In genomic region chr12:112858581-112859336, GRCm38 (mm10) we compare ENCODE assay signal across 35 mouse cellular contexts. TPM values are rescaled to one million over a fixed set of nuclear protein-coding genes. Genes with fewer than 3 reads are reported as not detected.
DNase-seq lines count a peak whose midpoint lies in the region; ATAC-seq and TF ChIP-seq lines count a peak whose summit lies in the region.
"Had no signal": no experiment of that assay in that cellular context is flagged by ENCODE, and none has a peak within 500 bp of the region (broad histone marks: within the 10 kb centered on the region; RNA-seq: fewer than 3 reads in every experiment).

No protein-coding gene starts in this region.

- H3K27ac ChIP-seq in heart, embryonic 11.5 days (ENCODE audit: low read depth, low read length), result no peak overlapping the region
- peak overlapping the region; percentile 93 for H3K27ac ChIP-seq in spleen, adult 2 months (ENCODE audit: insufficient read depth, low read length)
- peak overlapping the region; percentile 57 for H3K27ac ChIP-seq in CH12.LX (ENCODE audit: insufficient read depth, low read depth)
- no peak overlapping the region; the same call in 1 of the 2 replicates for H3K27ac ChIP-seq in small intestine, adult 2 months (ENCODE audit: insufficient read depth, low read depth, low read length)
- H3K27ac ChIP-seq: gastrocnemius, adult 2 months; heart, adult 2 months; heart, embryonic 13.5 days; hindbrain, embryonic 13.5 days; kidney, embryonic 15.5 days; limb, embryonic 13.5 days; lung, embryonic 15.5 days; midbrain, embryonic 13.5 days; neural tube, embryonic 15.5 days had no signal

- WGBS in heart, embryonic 11.5 days (ENCODE audit: insufficient replicate concordance), result 76% methylated on average over 9 of the region's 9 CpGs
- WGBS in spleen, adult 2 months, result 80% methylated on average over 9 of the region's 9 CpGs
- 84% methylated on average over 9 of the region's 9 CpGs for WGBS in small intestine, adult 2 months

- no peaks in the 10 kb centered on the region for H3K9me3 ChIP-seq in heart, embryonic 11.5 days (replicated peaks; ENCODE audit: control insufficient read depth, low read length)
- H3K9me3 ChIP-seq in CH12.LX (replicated peaks; ENCODE audit: low read length), result no peaks in the 10 kb centered on the region
- H3K9me3 ChIP-seq: G1E; heart, embryonic 13.5 days; hindbrain, embryonic 13.5 days; kidney, embryonic 15.5 days; limb, embryonic 13.5 days; lung, embryonic 15.5 days; midbrain, embryonic 13.5 days; neural tube, embryonic 15.5 days had no signal

- in situ Hi-C loops in CH12.LX (cut with MboI; ENCODE audit: low pct_ligation_motif_present, low pct_unique_long_range_greater_than_20kb, low sequenced_read_pairs), result loop anchor here (10.0 kb wide), 1 partner anchor 204 kb away; no protein-coding TSS in a partner anchor

- peaks cover 2% of the 10 kb centered on the region; the same call in 1 of the 2 replicates for H3K4me1 ChIP-seq in heart, embryonic 11.5 days (ENCODE audit: control insufficient read depth, insufficient read depth, low read length)
- H3K4me1 ChIP-seq in spleen, adult 2 months (ENCODE audit: control insufficient read depth, insufficient read depth, insufficient read length), result peaks cover 58% of the 10 kb centered on the region
- H3K4me1 ChIP-seq in CH12.LX (ENCODE audit: control insufficient read depth in 1 of 2, insufficient read depth in 2 of 2), result peaks cover 23 to 48% of the 10 kb centered on the region in 2 experiments
- H3K4me1 ChIP-seq in small intestine, adult 2 months (ENCODE audit: control insufficient read depth, insufficient read depth, insufficient read length, low read length), result 0 out of 2 replicates have a peak, but pooled peaks cover 2% of the 10 kb centered on the region
- H3K4me1 ChIP-seq: hindbrain, embryonic 13.5 days; limb, embryonic 13.5 days; lung, embryonic 15.5 days; midbrain, embryonic 13.5 days; neural tube, embryonic 15.5 days had no signal

- dilution Hi-C loops in CH12.LX (cut with MboI; ENCODE audit: extremely low pct_ligation_motif_present, extremely low pct_unique_long_range_greater_than_20kb, low sequenced_read_pairs), result no loop called here

- no peak for TF ChIP-seq EP300 in CH12.LX (IDR thresholded peaks at IDR 0.05; ENCODE audit: low read length)

- H3K4me3 ChIP-seq in heart, embryonic 11.5 days (ENCODE audit: low read depth, low read length), result no peak overlapping the region
- H3K4me3 ChIP-seq in spleen, adult 2 months (ENCODE audit: extremely low read depth, insufficient read depth, insufficient read length), result peak overlapping the region; percentile 11; the same call in 1 of the 2 replicates
- H3K4me3 ChIP-seq in CH12.LX (replicated peaks in 1 of 3; ENCODE audit: low read depth in 2 of 3, low read length in 2 of 3, poor library complexity in 1 of 3), result peak overlapping the region; percentile 80 to 99 (median 94)
- peak overlapping the region; percentile 18 for H3K4me3 ChIP-seq in small intestine, adult 2 months (ENCODE audit: low read depth, low read length)
- H3K4me3 ChIP-seq: gastrocnemius, adult 2 months; heart, adult 2 months; heart, embryonic 13.5 days; hindbrain, embryonic 13.5 days; kidney, embryonic 15.5 days; limb, embryonic 13.5 days; lung, embryonic 15.5 days; midbrain, embryonic 13.5 days; neural tube, embryonic 15.5 days had no signal

- TF ChIP-seq RAD21 in CH12.LX (IDR thresholded peaks at IDR 0.05; ENCODE audit: low read depth, low read length), result no peak

- H3K9ac ChIP-seq in heart, embryonic 11.5 days (ENCODE audit: low read depth, low read length), result no peak overlapping the region
- H3K9ac ChIP-seq in CH12.LX (ENCODE audit: insufficient read depth, low read depth), result peak overlapping the region; percentile 95
- H3K9ac ChIP-seq: heart, embryonic 13.5 days; hindbrain, embryonic 13.5 days; kidney, embryonic 15.5 days; limb, embryonic 13.5 days; lung, embryonic 15.5 days; midbrain, embryonic 13.5 days; neural tube, embryonic 15.5 days had no signal

- H3K27me3 ChIP-seq in heart, embryonic 11.5 days (ENCODE audit: control insufficient read depth, insufficient read depth, low read length), result no peaks in the 10 kb centered on the region
- no peaks in the 10 kb centered on the region for H3K27me3 ChIP-seq in spleen, adult 2 months (ENCODE audit: control insufficient read depth, insufficient read depth, low read length)
- H3K27me3 ChIP-seq in CH12.LX (replicated peaks), result no peaks in the 10 kb centered on the region
- no peaks in the 10 kb centered on the region for H3K27me3 ChIP-seq in small intestine, adult 2 months (ENCODE audit: control insufficient read depth, insufficient read depth, low read length)
- H3K27me3 ChIP-seq: heart, embryonic 13.5 days; hindbrain, embryonic 13.5 days; kidney, embryonic 15.5 days; limb, embryonic 13.5 days; lung, embryonic 15.5 days; midbrain, embryonic 13.5 days; neural tube, embryonic 15.5 days; Patski had no signal

- ATAC-seq in heart, embryonic 11.5 days (replicated peaks; ENCODE audit: insufficient number of reproducible peaks, low FRiP score, low TSS enrichment), result no peak
- ATAC-seq: forebrain, embryonic 16.5 days; midbrain, embryonic 13.5 days; Patski had no signal

- DNase-seq in heart, adult 11 months, result peak; percentile 85
- DNase-seq in spleen, adult 2 months (ENCODE audit: low read depth in 1 of 2, low spot score in 2 of 2), result no peak
- no peak for DNase-seq in spleen, postnatal 36 days (ENCODE audit: low spot score in 2 of 2)
- DNase-seq in CH12.LX (ENCODE audit: extremely low read depth), result no peak
- no peak for DNase-seq in yolk sac, embryonic 10.5 days (ENCODE audit: low spot score)
- no peak for DNase-seq in adrenal gland, postnatal 36 days
- DNase-seq: adrenal gland, postnatal 10 days; cerebellum, adult 11 months; cerebellum, adult 9-10 months; cerebellum, postnatal 36 days; gastrocnemius, adult 2 months; gastrocnemius, postnatal 36 days; heart, adult 2 months; heart, postnatal 36 days; kidney, adult 11 months; kidney, postnatal 36 days; retina, postnatal 1 day; right cerebral cortex, postnatal 25 days; spleen, adult 18-20 months had no signal

- no peak overlapping the region for H3K4me2 ChIP-seq in heart, embryonic 11.5 days
- peak overlapping the region; percentile 73 for H3K4me2 ChIP-seq in CH12.LX (ENCODE audit: insufficient read depth, low read depth, poor library complexity, severe bottlenecking)
- H3K4me2 ChIP-seq: heart, embryonic 13.5 days; hindbrain, embryonic 13.5 days; kidney, embryonic 15.5 days; limb, embryonic 13.5 days; liver, embryonic 11.5 days; lung, embryonic 15.5 days; midbrain, embryonic 13.5 days; neural tube, embryonic 15.5 days had no signal

- no peak for TF ChIP-seq CTCF in spleen, adult 2 months (IDR thresholded peaks at IDR 0.05; ENCODE audit: extremely low read depth, insufficient read depth, insufficient read length, insufficient replicate concordance)
- no peak for TF ChIP-seq CTCF in CH12.LX (conservative IDR thresholded peaks at IDR 0.05 in 1 of 2, IDR thresholded peaks at IDR 0.05 in 1 of 2; ENCODE audit: low read depth in 2 of 2, low read length in 2 of 2)
- no peak for TF ChIP-seq CTCF in small intestine, adult 2 months (IDR thresholded peaks at IDR 0.05; ENCODE audit: extremely low read depth, insufficient read length, insufficient replicate concordance, low read depth, low read length)

- H3K79me2 ChIP-seq in CH12.LX (replicated peaks; ENCODE audit: control insufficient read depth, extremely low read depth, insufficient read depth, poor library complexity, severe bottlenecking), result peaks cover 67% of the 10 kb centered on the region

- no peak for TF ChIP-seq POLR2A in spleen, adult 2 months (IDR thresholded peaks at IDR 0.05; ENCODE audit: low read depth, low read length)
- TF ChIP-seq POLR2A in CH12.LX (IDR thresholded peaks at IDR 0.05; ENCODE audit: low read depth, low read length), result no peak
- no peak for TF ChIP-seq POLR2A in small intestine, adult 2 months (IDR thresholded peaks at IDR 0.05; ENCODE audit: low read depth, low read length)

- H3K36me3 ChIP-seq in heart, embryonic 11.5 days (ENCODE audit: control insufficient read depth, insufficient read depth, low read length), result no peaks in the 10 kb centered on the region
- H3K36me3 ChIP-seq in spleen, adult 2 months (ENCODE audit: control insufficient read depth, insufficient read depth, low read length), result peaks cover 5% of the 10 kb centered on the region; the same call in 1 of the 2 replicates
- H3K36me3 ChIP-seq in CH12.LX (replicated peaks in 1 of 2; ENCODE audit: control insufficient read depth in 1 of 2, insufficient read depth in 1 of 2, low read length in 1 of 2), result peaks cover 40 to 60% of the 10 kb centered on the region in 2 experiments
- H3K36me3 ChIP-seq in small intestine, adult 2 months (ENCODE audit: control insufficient read depth, insufficient read depth, low read length), result no peaks in the 10 kb centered on the region
- H3K36me3 ChIP-seq: G1E; heart, embryonic 13.5 days; hindbrain, embryonic 13.5 days; kidney, embryonic 15.5 days; limb, embryonic 13.5 days; lung, embryonic 15.5 days; midbrain, embryonic 13.5 days; neural tube, embryonic 15.5 days had no signal

RNA-seq across cellular contexts. Expression of gene Gpr132, which starts 9.3 kb away (rescaled TPM):
- polyA plus RNA-seq in heart, embryonic 11.5 days (2014; fragmentation: Nextera tagmentation; extraction: Ambion mirVana), result 0.19 TPM in 1 of 2 replicates, not detected in the other
- polyA plus RNA-seq in spleen, adult 2 months (2012; rRNA removed), result 77.9 and 81.1 TPM in 2 replicates
- total RNA-seq in CH12.LX (2012; rRNA removed), result 31.1 and 44.7 TPM in 2 replicates
- total RNA-seq in CH12.LX (2014; rRNA removed), result 19.4 and 24.4 TPM in 2 replicates
- 50.9 and 62.1 TPM in 2 replicates for polyA plus RNA-seq in CH12.LX (2012; ENCODE audit: insufficient read length, low read depth)
- polyA plus RNA-seq in small intestine, adult 2 months (2012; rRNA removed), result 5.4 and 8.2 TPM in 2 replicates
- total RNA-seq in adrenal gland, postnatal 36 days (2021), result under 1 TPM; 0.33 to 0.40 TPM
- total RNA-seq: layer of hippocampus, adult 8-10 months; left cerebral cortex, postnatal 36 days had no signal
- polyA plus RNA-seq: forebrain, embryonic 16.5 days; hindbrain, embryonic 13.5 days; midbrain, embryonic 13.5 days; Patski had no signal

RNA-seq across cellular contexts. Expression of gene Cdca4, which starts 29.5 kb away (rescaled TPM):
- polyA plus RNA-seq in heart, embryonic 11.5 days (2014; fragmentation: Nextera tagmentation; extraction: Ambion mirVana), result 61.5 and 62.8 TPM in 2 replicates
- 30.4 and 34.0 TPM in 2 replicates for polyA plus RNA-seq in spleen, adult 2 months (2012; rRNA removed)
- 78.0 and 90.6 TPM in 2 replicates for total RNA-seq in CH12.LX (2012; rRNA removed)
- 111 and 128 TPM in 2 replicates for total RNA-seq in CH12.LX (2014; rRNA removed)
- 68.3 and 78.0 TPM in 2 replicates for polyA plus RNA-seq in CH12.LX (2012; ENCODE audit: insufficient read length, low read depth)
- 8.0 and 15.8 TPM in 2 replicates for polyA plus RNA-seq in small intestine, adult 2 months (2012; rRNA removed)
- 10 to 100 TPM; 14.7 to 19.5 TPM for total RNA-seq in adrenal gland, postnatal 36 days (2021)

RNA-seq across cellular contexts. Expression of gene Clba1, which starts 50.0 kb away (rescaled TPM):
- polyA plus RNA-seq in heart, embryonic 11.5 days (2014; fragmentation: Nextera tagmentation; extraction: Ambion mirVana), result 11.5 and 13.0 TPM in 2 replicates
- 0.83 and 1.1 TPM in 2 replicates for polyA plus RNA-seq in spleen, adult 2 months (2012; rRNA removed)
- 3.1 and 3.5 TPM in 2 replicates for total RNA-seq in CH12.LX (2012; rRNA removed)
- total RNA-seq in CH12.LX (2014; rRNA removed), result 2.5 TPM in 2 replicates
- 3.0 and 3.5 TPM in 2 replicates for polyA plus RNA-seq in CH12.LX (2012; ENCODE audit: insufficient read length, low read depth)
- 1.2 and 1.6 TPM in 2 replicates for polyA plus RNA-seq in small intestine, adult 2 months (2012; rRNA removed)
- 10 to 100 TPM; 10.0 to 12.0 TPM for total RNA-seq in adrenal gland, postnatal 36 days (2021)

RNA-seq across cellular contexts. Expression of gene Ahnak2, which starts 56.3 kb away (rescaled TPM):
- 0.63 and 0.79 TPM in 2 replicates for polyA plus RNA-seq in heart, embryonic 11.5 days (2014; fragmentation: Nextera tagmentation; extraction: Ambion mirVana)
- polyA plus RNA-seq in spleen, adult 2 months (2012; rRNA removed), result 0.46 and 0.83 TPM in 2 replicates
- total RNA-seq in CH12.LX (2012; rRNA removed) (16.2 and 27.7 TPM in 2 replicates), CH12.LX (2014; rRNA removed) (2.0 and 3.1 TPM in 2 replicates)
- 14.4 and 14.6 TPM in 2 replicates for polyA plus RNA-seq in CH12.LX (2012; ENCODE audit: insufficient read length, low read depth)
- polyA plus RNA-seq in small intestine, adult 2 months (2012; rRNA removed), result 1.4 and 2.1 TPM in 2 replicates
- total RNA-seq in adrenal gland, postnatal 36 days (2021), result 1 to 10 TPM; 7.5 to 7.7 TPM
- total RNA-seq: megakaryocyte-erythroid progenitor cell, adult 5-6 weeks had no signal

Comparison
In these comparisons a context has a peak if more than half of its experiments do, and no peak if none do; other contexts are left out.
1. H3K27ac ChIP-seq: peak in spleen, adult 2 months (single experiment) and CH12.LX (single experiment); none in heart, embryonic 11.5 days (single experiment) and small intestine, adult 2 months (single experiment).